Mouse (Mus musculus) heart, postnatal 4 days (tissue): Measurements from ENCODE around the gene Fryl. TPM values are rescaled to one million over a fixed set of nuclear protein-coding genes. Genes with fewer than 3 reads are reported as not detected.

Experiments used
- DNase-seq: peaks from one replicate; pipeline ENCODE4 v3.0.0; 2021
- total RNA-seq, 2 experiments: library from RNA; stranded (reverse); gene quantifications; 2 replicates each; pipeline ENCODE4 v1.2.3; 2021

The Fryl gene
- 10 to 100 TPM; 57.0 to 57.9 TPM for total RNA-seq

DNA sequence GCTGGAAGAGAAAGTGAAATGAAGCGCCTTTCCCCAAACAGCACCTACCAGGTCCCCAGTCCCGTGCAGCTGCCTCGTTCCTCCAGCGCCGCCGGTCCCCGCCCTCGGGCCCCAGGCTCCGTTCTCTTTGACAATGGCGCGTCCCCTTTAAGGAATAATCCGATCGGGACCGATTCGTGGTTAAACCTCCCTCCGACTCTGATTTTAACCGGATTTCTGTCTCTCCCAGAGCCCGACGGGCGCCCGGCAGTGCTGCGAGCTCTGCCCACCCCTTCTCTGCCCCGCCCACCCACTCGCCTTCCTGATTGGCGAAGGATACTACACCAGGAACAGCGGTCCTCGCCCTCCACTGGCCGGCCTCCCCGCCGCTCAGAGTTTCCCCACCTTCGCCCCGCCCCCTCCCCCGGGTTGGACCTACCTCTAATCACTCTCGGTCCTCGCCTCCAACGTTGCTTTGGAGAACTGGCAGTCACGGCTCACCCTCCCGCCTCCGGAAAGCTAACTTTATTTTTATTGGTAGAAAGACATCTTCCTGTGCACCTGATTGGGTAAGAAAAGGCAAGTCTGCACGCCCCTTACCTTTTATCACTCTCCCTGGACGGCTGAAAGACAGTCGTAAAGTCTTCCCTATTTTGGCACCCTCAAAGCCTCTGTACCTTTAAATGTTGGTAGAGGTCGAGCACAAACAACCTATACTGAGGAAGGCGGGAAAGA lies at the start of gene Fryl:
Gene Fryl, minus strand, starts transcription at position 268 of the 714 bp plus-strand sequence.
- peak; percentile 96 for DNase-seq

DNA sequence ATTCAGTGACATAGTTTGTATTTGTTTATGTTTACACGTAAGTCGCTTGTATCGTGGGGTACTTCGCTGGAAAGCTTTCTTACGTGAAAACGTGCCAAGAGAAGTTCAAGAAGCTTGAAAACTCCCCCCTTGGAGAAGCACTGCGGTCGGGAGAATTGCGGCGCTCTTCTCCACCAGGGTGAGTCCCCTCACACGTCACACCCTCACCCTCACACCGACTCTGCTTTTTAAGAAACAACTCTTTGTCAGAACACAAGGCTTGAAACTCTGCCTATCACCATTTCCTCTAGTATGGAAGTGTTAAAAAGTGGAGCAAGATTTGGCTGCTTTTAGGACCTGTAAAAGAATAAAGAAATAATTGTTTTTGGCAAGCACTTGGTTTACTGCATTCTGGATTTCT lies 48.1 kb upstream of the Fryl start:
- DNase-seq, result peak; percentile 10

DNA sequence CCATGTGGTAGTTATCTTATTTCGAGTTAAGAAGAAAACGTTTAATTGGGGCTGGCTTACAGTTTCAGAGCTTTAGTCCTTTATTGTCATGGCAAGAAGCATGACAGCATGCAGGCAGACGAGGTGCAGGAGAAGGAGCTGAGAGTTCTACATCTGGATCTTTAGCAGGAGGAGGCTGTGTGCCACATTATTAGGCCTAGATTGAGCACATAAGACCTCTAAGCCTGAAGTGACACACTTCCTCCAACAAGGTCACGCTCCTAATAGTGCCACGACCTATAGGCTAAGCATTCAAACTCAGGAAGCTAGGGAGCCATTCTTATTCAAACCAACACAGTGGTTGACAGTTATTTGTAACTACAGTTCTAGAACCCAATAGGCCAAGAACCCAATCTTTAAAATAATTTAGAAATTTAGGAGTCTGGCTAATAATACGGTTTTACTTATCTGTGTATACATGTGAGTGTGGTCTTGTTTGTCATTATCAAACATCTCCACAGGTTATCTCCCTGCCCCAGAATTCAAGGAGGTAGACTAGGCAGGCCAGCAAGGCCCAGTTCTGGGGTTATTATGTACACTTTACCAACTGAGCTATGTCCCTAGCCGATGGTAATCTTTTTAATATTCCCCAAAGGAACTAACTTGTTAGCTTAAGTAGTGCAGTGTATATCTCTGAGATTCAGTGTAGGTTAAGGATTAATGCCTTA lies 45.3 kb upstream of the Fryl start:
- no peak for DNase-seq

DNA sequence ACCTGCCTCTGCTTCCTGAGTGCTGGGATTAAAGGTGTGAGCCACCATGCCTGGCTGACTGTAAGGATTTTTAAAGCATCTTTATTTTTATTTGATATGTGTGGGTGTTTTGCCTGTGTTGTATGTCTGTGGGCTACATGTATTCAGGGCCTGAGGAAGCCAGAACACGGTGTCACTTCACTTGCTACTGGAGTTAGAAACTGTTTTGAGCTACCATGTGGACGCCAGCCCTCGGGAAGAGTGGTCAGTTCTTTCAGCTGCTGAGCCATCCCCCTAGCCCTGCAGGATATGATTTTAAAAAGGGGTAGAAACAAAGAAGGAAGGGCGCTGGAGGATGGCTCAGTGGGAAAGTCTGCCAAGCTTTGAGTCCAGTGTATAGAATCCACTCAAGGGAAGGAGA lies 39.5 kb upstream of the Fryl start:
- DNase-seq, result no peak

DNA sequence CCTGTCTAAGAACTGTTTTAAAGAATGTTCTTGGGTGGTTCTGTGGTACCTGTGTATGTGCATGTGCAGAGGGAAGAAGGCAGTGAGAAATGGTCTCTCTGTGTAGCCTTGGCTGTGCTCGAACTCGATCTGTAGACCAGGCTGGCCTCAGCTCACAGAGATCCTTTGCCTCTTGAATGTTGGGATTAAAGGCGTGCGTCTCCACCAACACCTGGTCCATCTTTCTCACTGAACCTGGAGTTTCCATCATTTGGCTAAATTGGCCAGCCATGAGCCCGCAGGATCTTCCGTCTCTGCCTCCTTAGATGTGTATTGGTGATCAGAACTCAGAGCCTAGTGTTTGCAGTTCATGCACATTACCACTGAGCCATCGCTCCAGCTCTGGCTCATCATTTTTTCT lies 38.6 kb upstream of the Fryl start:
- DNase-seq, result no peak

DNA sequence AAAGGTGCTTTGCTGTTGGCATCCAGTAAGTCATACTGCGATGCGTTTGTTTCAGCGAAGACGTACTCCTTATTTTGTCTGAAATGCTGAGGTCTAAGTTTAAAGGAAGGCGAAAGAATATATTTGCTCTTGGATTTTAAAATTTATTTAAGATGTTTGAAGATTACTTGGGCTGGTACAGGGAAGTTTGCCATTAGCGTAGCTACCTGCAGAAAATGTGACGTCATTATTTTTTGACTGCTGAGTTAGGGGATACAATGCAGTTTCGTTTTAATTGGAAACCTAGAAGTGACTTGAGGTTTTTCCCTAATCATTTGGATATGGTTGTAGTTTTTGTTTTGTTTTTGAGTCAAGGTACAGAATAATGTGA lies 37.0 kb upstream of the Fryl start:
- no peak for DNase-seq

DNA sequence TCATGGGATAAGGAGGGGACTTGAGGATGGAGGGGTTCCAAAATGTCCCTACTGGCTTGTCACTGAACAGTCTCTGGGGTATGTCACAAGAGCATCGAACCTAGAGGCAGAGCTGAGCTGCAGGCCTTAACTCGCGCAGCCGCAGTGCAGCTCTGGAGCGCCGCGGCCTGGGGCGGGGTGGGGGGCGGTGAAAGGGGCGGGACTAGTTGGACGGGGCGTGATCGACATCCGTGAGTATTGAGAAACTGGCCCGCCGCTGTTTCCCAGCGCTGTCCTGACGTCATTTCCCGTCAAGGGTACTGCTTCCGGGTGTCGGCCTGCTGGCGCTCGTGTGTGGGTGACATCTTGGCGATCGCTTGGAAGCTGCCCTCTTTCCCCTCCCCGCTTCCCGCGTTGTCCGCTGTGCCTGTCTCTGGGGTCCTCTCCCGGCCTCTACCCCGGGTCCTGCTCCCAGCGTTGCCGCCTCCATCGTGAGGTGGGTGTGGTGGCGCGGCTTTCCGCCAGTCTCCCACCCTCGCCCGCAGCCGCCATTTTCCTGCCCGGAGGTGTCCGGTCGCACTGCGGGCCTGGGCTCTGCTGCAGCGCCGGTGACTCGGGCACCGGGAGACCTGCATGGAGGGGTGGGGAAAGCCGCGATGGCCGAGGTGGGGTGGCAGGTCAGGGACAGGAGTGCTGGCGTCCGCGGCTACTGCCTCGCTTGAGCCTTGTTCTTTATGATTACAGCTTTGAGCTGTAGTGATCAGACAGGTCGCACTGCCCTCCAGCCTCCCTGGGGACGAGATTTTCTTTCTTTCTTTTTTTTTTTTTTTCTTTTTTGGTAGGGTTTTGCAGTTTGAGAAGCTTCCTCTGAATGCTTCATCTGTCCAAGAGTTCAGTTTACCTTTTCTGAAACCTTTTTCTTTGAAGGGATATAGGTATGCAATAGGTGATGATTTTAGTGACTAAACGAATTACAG lies 36.4 kb upstream of the Fryl start, which contains the start of gene Ociad1:
Gene Ociad1, plus strand, starts transcription at position 283 of the 956 bp plus-strand sequence.
- peak; percentile 96 for DNase-seq

DNA sequence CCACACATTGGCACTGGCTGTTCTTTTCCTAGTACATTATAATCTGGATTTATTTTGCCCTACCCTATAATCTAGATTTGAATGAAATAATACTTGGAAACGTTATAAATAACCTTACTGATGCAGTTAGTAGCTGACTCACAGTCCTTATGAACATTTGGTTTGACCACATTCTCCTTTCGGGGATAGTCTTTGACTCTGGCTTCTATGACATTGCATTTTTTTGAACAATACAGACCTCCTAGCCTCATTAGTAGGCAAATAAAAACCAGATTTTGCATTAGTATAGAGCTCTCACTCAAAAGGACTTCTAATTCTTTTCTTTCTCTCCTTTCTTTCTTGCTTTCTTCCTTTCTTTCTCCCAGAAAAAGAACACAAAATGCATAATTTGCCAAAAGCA lies 33.5 kb upstream of the Fryl start:
- no peak for DNase-seq

DNA sequence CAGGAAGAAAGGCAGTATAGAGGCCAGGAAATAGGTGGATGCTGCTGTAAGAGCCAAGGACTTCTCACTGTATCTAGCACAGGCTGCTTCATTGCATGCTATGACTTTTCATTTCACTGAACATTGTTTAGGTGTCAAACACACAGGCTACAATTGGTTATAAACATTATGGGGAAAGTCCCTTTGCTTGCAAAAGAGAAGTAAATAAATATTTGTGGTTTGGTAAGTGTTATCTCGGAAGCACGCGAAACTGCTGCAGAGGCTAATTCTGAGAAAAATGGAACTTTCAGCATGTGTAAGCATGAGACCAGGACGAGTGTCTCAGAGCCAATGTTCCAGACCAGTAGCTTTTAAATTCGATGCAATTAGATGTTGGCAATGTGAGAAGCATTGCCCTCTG lies 30.2 kb upstream of the Fryl start:
- no peak for DNase-seq

DNA sequence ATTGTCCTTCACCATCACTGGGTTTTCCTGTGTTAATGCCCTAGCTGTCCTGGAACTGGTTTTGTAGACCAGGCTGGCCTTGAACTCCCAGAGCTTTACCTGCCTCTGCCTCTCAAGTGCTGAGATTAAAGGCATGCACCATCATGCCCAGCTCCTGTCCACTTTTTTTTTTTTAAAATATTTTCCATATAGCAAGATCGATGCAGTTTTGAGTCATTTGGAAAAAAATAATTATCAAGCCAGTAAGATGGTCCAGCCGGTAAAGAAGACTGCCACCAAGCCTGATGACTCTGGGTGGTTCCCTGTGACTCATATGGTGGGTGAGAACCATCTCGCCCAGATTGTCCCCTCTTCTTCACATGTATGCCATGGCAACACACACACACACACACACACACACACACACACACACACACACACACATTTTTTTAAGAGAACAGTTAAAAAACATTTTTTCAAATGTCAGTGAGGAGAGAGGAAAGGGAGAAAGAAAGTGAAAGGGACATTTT lies 29.1 kb upstream of the Fryl start:
- no peak for DNase-seq

DNA sequence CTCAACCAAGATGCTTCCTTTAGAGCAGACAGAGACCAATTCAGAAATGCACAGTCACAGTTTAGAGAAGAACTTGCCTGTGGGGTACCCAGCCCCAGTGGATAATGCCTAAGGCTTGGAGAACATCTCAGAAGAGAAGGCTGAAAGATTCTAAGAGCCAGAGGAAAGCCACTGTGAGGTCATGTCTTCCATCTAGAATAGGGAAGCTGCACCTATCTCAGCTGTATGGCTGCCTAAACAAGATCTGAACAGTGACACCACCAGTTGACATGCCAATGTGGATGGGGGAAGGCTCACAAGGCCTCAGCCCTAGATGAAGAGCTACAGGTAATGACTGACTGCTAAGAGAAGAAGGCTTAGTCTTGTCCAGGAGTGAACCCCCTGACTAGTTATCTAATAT lies 27.6 kb upstream of the Fryl start:
- DNase-seq, result no peak

DNA sequence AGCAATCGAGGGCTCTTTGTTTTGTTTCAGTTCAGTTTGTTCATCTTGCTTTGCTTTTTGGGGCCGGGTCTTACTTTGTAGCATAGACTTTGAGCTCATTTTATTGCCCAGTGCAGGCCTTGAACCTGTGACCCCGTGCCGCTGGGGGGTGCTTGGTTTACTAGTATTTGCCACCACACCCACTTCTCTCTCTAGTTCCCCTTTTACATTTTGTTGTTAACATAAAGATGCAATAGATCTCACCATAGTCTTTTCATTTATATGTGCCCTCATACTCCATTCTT lies 24.1 kb upstream of the Fryl start:
- no peak for DNase-seq

DNA sequence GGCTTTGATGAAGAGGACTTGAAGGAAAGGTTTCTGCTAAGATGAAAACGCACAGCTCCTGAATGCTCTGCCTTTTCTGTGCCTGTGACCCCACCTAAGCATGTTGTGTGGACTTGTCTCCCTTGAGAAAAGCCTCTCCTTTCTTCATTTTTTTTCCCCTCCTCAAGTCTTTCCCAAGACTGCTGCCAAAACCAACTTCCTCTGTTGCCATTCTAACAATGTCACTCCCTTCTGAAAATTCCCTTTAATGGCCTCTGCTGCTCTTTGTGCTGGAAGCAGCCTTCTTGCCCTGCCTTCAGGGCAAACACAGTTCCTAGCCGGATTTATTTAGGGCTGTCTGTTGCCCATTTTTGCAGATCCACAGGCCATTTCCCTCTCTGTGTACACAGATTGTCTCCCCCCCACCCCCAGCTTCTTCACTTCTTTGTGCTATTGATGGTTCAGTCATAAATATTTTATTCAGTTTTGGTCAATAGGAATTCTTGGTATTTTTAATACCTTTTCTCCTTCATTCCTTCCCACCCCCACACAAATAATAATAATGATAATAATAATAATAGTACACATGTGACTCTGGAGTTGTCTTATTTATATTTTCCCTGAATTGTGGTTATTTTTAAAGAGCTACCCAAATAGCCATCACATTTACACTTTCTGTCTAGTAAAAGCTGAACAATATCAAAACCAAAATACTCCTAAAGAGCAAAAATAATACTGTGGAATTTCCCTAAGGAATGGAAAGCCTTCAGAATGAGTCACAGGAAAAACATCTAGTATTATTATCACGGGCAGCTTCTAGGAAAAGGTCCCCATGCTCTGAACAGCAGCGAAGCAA lies 23.5 kb upstream of the Fryl start:
- DNase-seq, result no peak

DNA sequence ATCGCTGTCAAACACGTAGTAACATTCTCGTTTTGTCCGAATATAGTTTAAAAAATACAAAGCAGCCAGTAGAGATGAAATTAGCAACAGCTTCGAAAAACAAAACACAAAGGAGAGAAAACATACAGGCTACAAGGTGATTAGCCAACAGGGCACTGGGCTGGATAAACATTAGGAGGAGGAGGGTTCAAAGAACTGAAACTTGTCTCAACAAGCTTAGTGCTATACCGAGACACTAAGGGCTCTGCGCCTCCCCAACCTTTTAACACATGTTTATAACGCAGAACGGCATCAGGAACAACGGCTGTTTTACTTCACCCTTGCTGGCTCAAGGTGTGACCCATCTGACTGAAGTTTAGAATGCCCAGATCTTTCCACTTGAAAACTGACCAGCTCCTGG lies 22.8 kb upstream of the Fryl start:
- DNase-seq, result no peak

DNA sequence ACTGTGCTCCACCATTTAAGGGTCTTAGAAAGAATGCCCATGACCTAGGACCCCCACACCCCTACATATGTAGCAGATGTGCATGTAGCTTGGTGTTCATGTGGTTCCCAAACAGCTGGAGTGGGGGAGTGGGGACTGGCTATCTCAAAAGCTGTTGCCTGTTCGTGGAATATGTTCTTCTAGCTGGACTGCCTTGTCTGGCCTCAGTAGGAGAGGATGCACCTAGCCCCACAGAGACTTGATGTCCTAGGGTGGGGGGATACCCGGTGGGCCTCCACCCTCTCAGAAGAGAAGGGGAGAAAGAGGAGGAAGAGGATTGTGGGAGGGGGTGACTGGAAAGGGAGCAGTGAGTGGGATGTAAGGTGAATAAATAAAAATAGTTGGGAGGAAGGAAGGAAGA lies 18.5 kb upstream of the Fryl start:
- no peak for DNase-seq

DNA sequence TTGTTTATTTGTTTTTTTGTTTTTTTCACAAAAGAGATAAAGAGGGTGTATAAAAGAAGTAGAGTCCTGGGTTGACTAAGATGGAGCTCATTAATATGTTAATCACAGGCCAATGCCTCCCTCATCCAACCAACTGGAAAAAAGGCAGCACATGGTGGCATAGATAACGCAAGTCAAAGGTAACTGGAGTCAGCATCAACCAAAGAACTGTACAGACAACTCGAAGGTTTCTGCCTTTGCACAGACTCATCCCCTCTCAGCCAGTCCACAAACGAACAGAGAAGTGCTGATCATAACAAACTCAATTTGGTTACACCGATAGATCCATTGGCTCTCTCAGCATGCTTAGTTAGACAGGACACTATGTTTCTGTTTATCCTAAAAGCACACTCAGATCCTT lies 16.8 kb upstream of the Fryl start:
- no peak for DNase-seq

DNA sequence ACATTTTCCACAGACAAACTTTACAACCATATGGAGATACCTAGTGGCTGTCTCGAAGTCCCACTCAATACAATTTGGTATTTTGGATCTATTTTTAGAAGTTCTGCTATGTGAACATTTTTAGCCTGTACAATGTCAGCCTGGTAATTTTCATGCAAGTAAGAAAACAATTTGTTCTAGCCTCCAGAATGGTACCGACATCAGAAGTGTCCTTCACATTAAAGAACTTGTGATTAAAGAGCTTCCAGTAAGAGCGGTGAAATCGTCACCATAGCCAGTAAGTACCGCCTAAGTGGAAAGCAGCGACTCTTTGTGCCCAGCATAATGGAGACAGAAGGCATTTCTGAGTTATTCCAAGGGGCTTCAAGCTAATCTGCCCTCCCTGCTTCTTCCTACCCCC lies 14.2 kb upstream of the Fryl start:
- DNase-seq, result no peak

DNA sequence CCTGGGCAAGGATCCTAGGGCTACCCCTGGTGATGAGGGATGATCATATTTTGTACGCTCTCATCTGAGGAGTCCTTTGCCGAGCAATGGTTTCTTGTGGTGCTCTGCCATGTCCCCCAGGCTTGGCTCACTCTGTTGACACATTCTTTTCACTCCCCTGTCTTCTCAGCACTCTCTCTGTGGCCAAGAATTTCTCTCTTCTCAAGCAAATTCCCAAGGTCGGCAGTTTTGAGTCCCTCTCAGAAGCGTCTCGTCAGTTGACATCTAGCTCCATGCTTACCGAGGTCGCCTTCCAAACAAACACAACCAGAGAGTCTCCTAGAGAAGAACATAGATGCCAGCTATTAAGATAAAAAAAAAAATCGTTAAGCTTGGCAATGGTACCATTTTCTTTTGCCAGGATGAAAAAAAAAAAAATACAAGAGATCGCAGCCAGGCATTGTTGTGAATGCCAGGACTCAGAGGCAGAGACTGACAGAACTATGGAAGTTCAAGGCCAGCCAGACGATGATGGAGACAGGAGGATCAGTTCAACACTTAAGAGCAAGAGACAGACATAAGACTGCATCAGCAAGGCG lies 12.3 kb upstream of the Fryl start:
- DNase-seq, result no peak

DNA sequence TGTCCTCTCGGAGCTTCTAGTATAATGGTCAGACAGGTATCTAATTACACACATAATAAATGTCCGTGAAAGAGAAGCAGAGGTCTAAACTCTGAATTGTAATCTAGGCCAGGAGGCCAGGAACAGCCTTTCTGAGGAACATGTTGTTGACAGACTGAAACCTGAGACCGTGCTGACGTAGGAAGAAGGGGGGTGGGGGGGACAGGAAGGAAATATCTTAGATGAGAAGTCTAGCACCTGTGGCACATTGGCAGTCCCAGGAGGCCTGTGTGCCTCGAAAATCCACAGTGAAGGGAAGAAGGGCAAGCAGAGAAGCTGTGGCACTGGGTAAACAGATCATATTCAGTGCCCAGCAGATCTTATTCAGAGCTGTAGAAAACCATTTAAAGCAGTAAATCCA lies 9.0 kb upstream of the Fryl start:
- DNase-seq, result no peak

DNA sequence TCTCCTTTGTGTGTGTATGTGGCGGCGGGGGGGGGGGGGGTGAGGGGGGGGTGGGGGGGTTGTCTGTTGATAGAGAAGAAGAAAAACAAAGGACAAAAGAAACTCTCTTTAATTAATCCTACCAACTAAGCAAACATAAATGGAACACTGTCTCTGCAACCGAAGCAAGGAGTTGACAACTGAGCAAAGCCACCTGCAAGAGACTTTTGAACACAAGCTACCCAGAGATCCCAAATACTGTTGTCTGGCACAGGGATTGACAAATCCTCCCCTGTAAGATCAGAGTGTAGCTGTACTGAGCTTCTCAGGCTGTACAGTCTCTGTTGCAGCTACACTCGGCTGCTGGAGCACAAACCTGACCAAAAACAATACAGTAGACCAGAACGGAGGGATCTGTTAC lies 7.7 kb upstream of the Fryl start:
- DNase-seq, result no peak

DNA sequence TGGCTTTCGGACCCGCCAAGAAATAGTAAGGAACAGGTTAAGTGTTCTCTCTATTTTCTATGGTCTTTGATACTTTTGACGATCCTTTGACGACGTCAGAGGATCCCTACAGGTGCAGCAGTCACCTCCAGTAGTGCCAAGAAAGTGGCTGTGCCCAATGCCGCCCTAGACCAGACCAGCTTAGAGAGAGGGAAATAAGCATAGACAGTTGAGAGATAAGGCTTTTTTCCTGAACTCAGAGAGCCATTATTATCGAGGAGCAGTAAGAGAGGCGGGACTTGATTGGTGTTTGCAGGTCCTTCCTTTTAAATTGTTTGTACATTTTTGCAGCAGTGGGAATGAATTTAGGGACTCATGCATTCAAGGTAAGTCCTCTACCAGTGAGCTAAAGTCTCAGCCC lies 1.3 kb upstream of the Fryl start:
- no peak for DNase-seq

DNA sequence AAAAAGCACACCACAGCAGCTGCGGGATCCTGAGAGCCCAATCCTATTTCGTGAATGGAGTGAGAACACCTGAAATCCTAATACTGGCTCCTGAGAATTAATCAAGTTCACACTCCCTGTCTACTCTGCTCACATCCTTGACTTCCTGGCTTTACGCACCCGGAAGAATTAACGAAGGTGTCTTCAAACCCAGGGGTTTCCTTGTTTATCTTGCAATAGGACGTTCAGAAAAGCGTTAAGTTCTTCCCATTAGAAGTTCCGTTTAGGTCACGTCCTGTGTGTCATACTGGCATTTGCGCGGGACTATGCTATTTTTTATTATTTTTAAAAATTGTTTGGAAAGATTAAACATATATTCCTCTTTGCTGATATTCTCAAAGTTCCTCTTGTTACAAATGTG lies 677 bp upstream of the Fryl start:
- no peak for DNase-seq
